Mouse (Mus musculus) limb, embryonic 13.5 days (tissue): Measurements from ENCODE around the gene Ctsh. TPM values are rescaled to one million over a fixed set of nuclear protein-coding genes. Genes with fewer than 3 reads are reported as not detected.
A peak's percentile ranks its signal among the peaks of the same experiment; 100 is the strongest.

Experiments used
- ATAC-seq: fragments of 200-750 bp; cut with Nextera tagmentation; 2 replicates; pipeline ENCODE4 v1.8.0; 2017; ENCODE audit warnings: low read depth, moderate number of reproducible peaks, moderate TSS enrichment; ENCODE audit not compliant: low FRiP score
- H3K27ac ChIP-seq: fragments of 300-500 bp; sonication (generic); 2 replicates; pipeline ENCODE4 v1.5.1; 2015; ENCODE audit warnings: inconsistent platforms, mild to moderate bottlenecking, moderate library complexity
- H3K27me3 ChIP-seq: fragments of 300-500 bp; sonication (generic); 2 replicates; pipeline ENCODE4 v1.6.1; 2015; ENCODE audit warnings: mild to moderate bottlenecking, inconsistent platforms
- H3K36me3 ChIP-seq: fragments of 300-500 bp; sonication (generic); 2 replicates; pipeline ENCODE4 v1.6.1; 2015; ENCODE audit warnings: inconsistent platforms, mild to moderate bottlenecking, moderate library complexity
- H3K4me1 ChIP-seq: fragments of 300-500 bp; sonication (generic); 2 replicates; pipeline ENCODE4 v1.6.1; 2015; ENCODE audit warnings: inconsistent platforms
- H3K4me2 ChIP-seq: fragments of 300-500 bp; sonication (generic); replicated peaks from 2 replicates; pipeline ENCODE4 v1.6.1; 2015; ENCODE audit warnings: inconsistent platforms, mild to moderate bottlenecking, moderate library complexity
- H3K4me3 ChIP-seq: fragments of 300-500 bp; sonication (generic); 2 replicates; pipeline ENCODE4 v1.5.1; 2015; ENCODE audit warnings: moderate library complexity, mild to moderate bottlenecking, inconsistent platforms
- H3K9ac ChIP-seq: fragments of 300-500 bp; sonication (generic); 2 replicates; pipeline ENCODE4 v1.6.1; 2015; ENCODE audit warnings: mild to moderate bottlenecking, inconsistent platforms
- H3K9me3 ChIP-seq: fragments of 300-500 bp; sonication (generic); 2 replicates; pipeline ENCODE4 v1.6.1; 2016; ENCODE audit warnings: inconsistent platforms
- WGBS: fragments of 180-500 bp; shearing (Covaris S2); methylation state at CpG from one replicate; pipeline ENCODE4 v1.1.7; 2015; 5-methylcytosine and 5-hydroxymethylcytosine counted together
- polyA plus RNA-seq: library from polyadenylated mRNA; unstranded; fragments of >200 nt; fragmentation: Nextera tagmentation; extraction: Ambion mirVana; gene quantifications from 2 replicates; pipeline ENCODE4 v1.2.1, GENCODE M21; 2015

Ctsh gene
- 18.7 and 21.5 TPM in 2 replicates for polyA plus RNA-seq

GRCm38 (mm10) chr9:90053852-90054251, at the start of gene Ctsh:
TSS of gene Ctsh (plus strand) at chr9:90054152.
- no peaks in the 10 kb centered on the region for H3K9me3 ChIP-seq
- H3K4me1 ChIP-seq, result peaks cover 8% of the 10 kb centered on the region; the same call in 1 of the 2 replicates
- no peak for ATAC-seq
- H3K27me3 ChIP-seq, result no peaks in the 10 kb centered on the region
- peak within 1 kb of the TSS; percentile 53 for H3K4me3 ChIP-seq
- no peak within 1 kb of the TSS for H3K27ac ChIP-seq
- 66% methylated on average over 2 of the region's 2 CpGs for WGBS
- no peaks in the 10 kb centered on the region for H3K36me3 ChIP-seq
- H3K9ac ChIP-seq, result peak within 1 kb of the TSS; percentile 69
- H3K4me2 ChIP-seq, result peak within 1 kb of the TSS; percentile 92

GRCm38 (mm10) chr9:90006432-90006831, 47.5 kb upstream of the Ctsh start:
- no peaks in the 10 kb centered on the region for H3K27me3 ChIP-seq
- no peaks in the 10 kb centered on the region for H3K4me1 ChIP-seq
- WGBS, result 84% methylated on average over 3 of the region's 3 CpGs
- H3K36me3 ChIP-seq, result no peaks in the 10 kb centered on the region
- no peak overlapping the region for H3K4me3 ChIP-seq
- H3K27ac ChIP-seq, result no peak overlapping the region
- no peak overlapping the region for H3K4me2 ChIP-seq
- H3K9me3 ChIP-seq, result no peaks in the 10 kb centered on the region
- no peak for ATAC-seq
- H3K9ac ChIP-seq, result no peak overlapping the region

- Histone ChIP-seq H3K4me2 (no peak overlapping the region), H3K9me3 (no peaks in the 10 kb centered on the region), H3K27me3 (no peaks in the 10 kb centered on the region), H3K4me1 (no peaks in the 10 kb centered on the region), H3K36me3 (no peaks in the 10 kb centered on the region), H3K4me3 (no peak overlapping the region), H3K9ac (no peak overlapping the region), H3K27ac (no peak overlapping the region)
- no peak for ATAC-seq
- 50% methylated on average over 2 of the region's 2 CpGs for WGBS
These were observed 46.9 kb upstream of the Ctsh start for GRCm38 (mm10) chr9:90007094-90007493.

- H3K9me3 ChIP-seq, result no peaks in the 10 kb centered on the region
- H3K9ac ChIP-seq, result no peak overlapping the region
- no peak overlapping the region for H3K27ac ChIP-seq
- no peaks in the 10 kb centered on the region for H3K4me1 ChIP-seq
- 76% methylated on average over 6 of the region's 6 CpGs for WGBS
- ATAC-seq, result no peak
- no peaks in the 10 kb centered on the region for H3K36me3 ChIP-seq
- no peaks in the 10 kb centered on the region for H3K27me3 ChIP-seq
- no peak overlapping the region for H3K4me2 ChIP-seq
- no peak overlapping the region for H3K4me3 ChIP-seq
These were observed 45.8 kb upstream of the Ctsh start for GRCm38 (mm10) chr9:90008138-90008537.

GRCm38 (mm10) chr9:90011849-90012248, 42.1 kb upstream of the Ctsh start:
- Histone ChIP-seq H3K4me1 (no peaks in the 10 kb centered on the region), H3K4me3 (no peak overlapping the region), H3K27me3 (no peaks in the 10 kb centered on the region), H3K9ac (no peak overlapping the region), H3K4me2 (no peak overlapping the region), H3K27ac (no peak overlapping the region), H3K36me3 (no peaks in the 10 kb centered on the region), H3K9me3 (no peaks in the 10 kb centered on the region)
- no peak for ATAC-seq
- WGBS, result 38% methylated on average over 2 of the region's 2 CpGs

- Histone ChIP-seq H3K4me3 (no peak overlapping the region), H3K27me3 (no peaks in the 10 kb centered on the region), H3K4me1 (no peaks in the 10 kb centered on the region), H3K36me3 (no peaks in the 10 kb centered on the region), H3K4me2 (no peak overlapping the region), H3K27ac (no peak overlapping the region), H3K9ac (no peak overlapping the region), H3K9me3 (no peaks in the 10 kb centered on the region)
- no peak for ATAC-seq
- WGBS, result 83% methylated on average over 3 of the region's 3 CpGs
These were observed 39.3 kb upstream of the Ctsh start for GRCm38 (mm10) chr9:90014649-90015048.

GRCm38 (mm10) chr9:90016204-90016603, 37.7 kb upstream of the Ctsh start:
- H3K27ac ChIP-seq, result no peak overlapping the region
- no peak overlapping the region for H3K9ac ChIP-seq
- no peaks in the 10 kb centered on the region for H3K36me3 ChIP-seq
- 68% methylated on average over 6 of the region's 6 CpGs for WGBS
- no peak for ATAC-seq
- H3K27me3 ChIP-seq, result no peaks in the 10 kb centered on the region
- H3K4me3 ChIP-seq, result no peak overlapping the region
- no peaks in the 10 kb centered on the region for H3K4me1 ChIP-seq
- H3K9me3 ChIP-seq, result no peaks in the 10 kb centered on the region
- H3K4me2 ChIP-seq, result no peak overlapping the region

- no peak overlapping the region for H3K4me2 ChIP-seq
- H3K4me3 ChIP-seq, result no peak overlapping the region
- 85% methylated on average over 6 of the region's 6 CpGs for WGBS
- ATAC-seq, result no peak
- H3K9ac ChIP-seq, result no peak overlapping the region
- no peaks in the 10 kb centered on the region for H3K36me3 ChIP-seq
- no peaks in the 10 kb centered on the region for H3K27me3 ChIP-seq
- no peak overlapping the region for H3K27ac ChIP-seq
- no peaks in the 10 kb centered on the region for H3K4me1 ChIP-seq
- H3K9me3 ChIP-seq, result no peaks in the 10 kb centered on the region
These were observed 33.1 kb upstream of the Ctsh start for GRCm38 (mm10) chr9:90020866-90021265.

- no peak overlapping the region for H3K4me3 ChIP-seq
- no peak overlapping the region for H3K9ac ChIP-seq
- no peak overlapping the region for H3K4me2 ChIP-seq
- 84% methylated on average over 4 of the region's 4 CpGs for WGBS
- H3K27ac ChIP-seq, result no peak overlapping the region
- H3K36me3 ChIP-seq, result no peaks in the 10 kb centered on the region
- H3K9me3 ChIP-seq, result no peaks in the 10 kb centered on the region
- no peaks in the 10 kb centered on the region for H3K27me3 ChIP-seq
- ATAC-seq, result no peak
- H3K4me1 ChIP-seq, result no peaks in the 10 kb centered on the region
These were observed 32.5 kb upstream of the Ctsh start for GRCm38 (mm10) chr9:90021442-90021841.

GRCm38 (mm10) chr9:90027709-90028108, 26.2 kb upstream of the Ctsh start:
- Histone ChIP-seq H3K9me3 (no peaks in the 10 kb centered on the region), H3K4me1 (no peaks in the 10 kb centered on the region), H3K27me3 (no peaks in the 10 kb centered on the region), H3K9ac (no peak overlapping the region), H3K4me2 (no peak overlapping the region), H3K4me3 (no peak overlapping the region), H3K36me3 (no peaks in the 10 kb centered on the region), H3K27ac (no peak overlapping the region)
- ATAC-seq, result no peak
- WGBS, result 89% methylated on average over 6 of the region's 6 CpGs

- no peak overlapping the region for H3K4me3 ChIP-seq
- no peaks in the 10 kb centered on the region for H3K4me1 ChIP-seq
- no peak for ATAC-seq
- no peak overlapping the region for H3K4me2 ChIP-seq
- H3K27me3 ChIP-seq, result no peaks in the 10 kb centered on the region
- H3K36me3 ChIP-seq, result no peaks in the 10 kb centered on the region
- no peak overlapping the region for H3K27ac ChIP-seq
- 82% methylated on average over 4 of the region's 4 CpGs for WGBS
- no peaks in the 10 kb centered on the region for H3K9me3 ChIP-seq
- no peak overlapping the region for H3K9ac ChIP-seq
These were observed 20.0 kb upstream of the Ctsh start for GRCm38 (mm10) chr9:90033922-90034321.

GRCm38 (mm10) chr9:90035168-90035567, 18.8 kb upstream of the Ctsh start:
- Histone ChIP-seq H3K27ac (no peak overlapping the region), H3K27me3 (no peaks in the 10 kb centered on the region), H3K9me3 (no peaks in the 10 kb centered on the region), H3K4me2 (no peak overlapping the region), H3K9ac (no peak overlapping the region), H3K4me3 (no peak overlapping the region), H3K4me1 (no peaks in the 10 kb centered on the region), H3K36me3 (no peaks in the 10 kb centered on the region)
- ATAC-seq, result no peak
- 75% methylated on average over 2 of the region's 2 CpGs for WGBS

GRCm38 (mm10) chr9:90035794-90036193, 18.2 kb upstream of the Ctsh start:
- Histone ChIP-seq H3K4me2 (no peak overlapping the region), H3K9ac (no peak overlapping the region), H3K36me3 (no peaks in the 10 kb centered on the region), H3K9me3 (no peaks in the 10 kb centered on the region), H3K27ac (no peak overlapping the region), H3K4me1 (no peaks in the 10 kb centered on the region), H3K4me3 (no peak overlapping the region), H3K27me3 (no peaks in the 10 kb centered on the region)
- no peak for ATAC-seq
- 93% methylated on average over 3 of the region's 3 CpGs for WGBS
